Mouse (Mus musculus): ENCODE data around the gene Prmt8.

The Prmt8 gene

GRCm38 (mm10) chr6:127769275-127770156 lies at the start of gene Prmt8:
Prmt8 (minus strand) TSS chr6:127769472.
- in situ Hi-C loops (cut with MboI, MseI) = no loop called here

- in situ Hi-C loops (cut with MboI, MseI) = no loop called here
Measured at GRCm38 (mm10) chr6:127803046-127803729, 33.9 kb upstream of the Prmt8 start.

GRCm38 (mm10) chr6:127802211-127802610 lies 32.9 kb upstream of the Prmt8 start:
- in situ Hi-C loops (cut with MboI, MseI) = no loop called here

DNA sequence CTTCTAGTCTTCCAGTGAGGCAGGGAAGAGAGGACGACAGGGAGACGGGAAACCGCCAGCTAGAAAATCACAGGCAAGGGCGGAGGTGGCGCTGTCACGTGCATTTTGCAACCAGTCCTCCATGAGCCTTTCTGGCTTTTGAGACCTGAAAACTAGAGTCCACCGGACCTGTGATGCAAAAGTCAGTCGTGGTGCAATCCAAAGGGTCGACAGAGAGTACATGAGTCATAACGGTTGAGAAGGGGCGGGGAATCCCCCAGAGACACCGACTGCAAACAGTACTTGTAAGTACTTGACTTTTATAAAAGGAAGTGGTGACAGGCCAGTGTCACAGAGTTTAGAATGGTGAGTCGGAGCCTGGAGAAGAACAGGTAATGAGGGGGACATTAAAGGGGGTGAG lies 20.8 kb upstream of the Prmt8 start:
- in situ Hi-C loops (cut with MboI, MseI) = no loop called here

GRCm38 (mm10) chr6:127770806-127771205 lies 1.5 kb upstream of the Prmt8 start:
- in situ Hi-C loops (cut with MboI, MseI) = no loop called here

GRCm38 (mm10) chr6:127768621-127769274 lies 524 bp downstream of the Prmt8 start:
- in situ Hi-C loops (cut with MboI, MseI) = no loop called here

DNA sequence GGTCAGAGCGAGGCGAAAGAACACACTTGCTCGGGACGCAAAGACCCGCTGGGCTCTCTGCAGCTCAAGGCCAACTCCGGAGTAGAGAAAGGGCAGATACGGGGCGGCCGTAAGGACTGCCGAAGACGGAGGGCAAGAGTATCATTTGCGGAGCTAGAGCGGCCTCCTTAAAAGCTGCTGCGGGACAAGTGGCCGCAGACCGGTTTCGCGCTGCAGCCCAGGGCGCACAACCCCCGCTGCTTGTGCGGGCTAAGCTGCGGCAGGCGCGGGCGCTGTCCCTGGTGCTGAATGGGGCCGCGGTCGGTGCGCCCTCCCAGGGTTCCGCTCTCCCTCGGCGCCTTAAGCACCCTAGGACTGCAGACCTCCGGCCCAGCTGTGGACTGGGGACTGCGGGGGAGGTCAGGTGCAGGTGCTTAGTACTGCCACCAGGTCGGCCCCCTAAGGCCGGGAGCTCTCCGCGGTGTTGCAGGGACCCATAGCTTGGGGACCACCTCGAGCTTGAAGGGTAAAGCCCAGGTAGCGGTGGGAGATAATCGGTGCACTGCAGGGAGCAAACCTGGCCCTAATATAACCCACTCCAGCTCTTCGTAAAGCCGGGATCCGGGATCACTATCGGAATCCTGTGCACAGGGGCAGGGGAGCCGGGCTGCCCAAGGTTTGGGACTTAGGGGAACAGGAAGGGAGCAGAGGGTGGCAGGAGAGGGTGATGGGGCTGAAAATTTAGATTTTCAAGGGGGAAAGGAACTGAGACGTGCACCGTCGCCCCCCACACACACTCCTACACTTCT lies 1.4 kb downstream of the Prmt8 start:
- in situ Hi-C loops (cut with MboI, MseI) = no loop called here

DNA sequence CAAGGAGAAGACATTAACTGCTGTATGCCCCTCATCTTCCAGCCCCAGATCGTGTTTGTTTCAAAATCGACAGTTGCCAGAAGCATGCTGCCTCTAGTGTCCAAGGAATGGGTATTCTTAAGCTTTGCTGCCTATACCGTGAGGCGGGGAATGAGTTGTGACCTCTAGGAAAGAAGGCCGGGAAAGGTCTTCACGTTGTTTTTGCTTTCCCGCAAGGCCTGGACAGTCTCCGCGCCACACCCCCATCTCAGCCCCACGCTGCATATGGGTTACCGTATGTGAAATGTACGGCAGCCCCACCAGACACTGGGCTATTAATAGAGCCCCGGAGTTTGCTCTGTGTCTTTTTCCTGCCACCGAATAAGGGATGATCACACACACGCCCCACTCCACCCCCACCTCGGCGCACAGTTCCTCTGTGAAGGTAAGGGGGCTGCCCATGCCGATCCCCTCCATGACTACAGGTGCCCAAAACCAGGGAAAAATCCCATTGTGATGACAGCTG lies 2.0 kb downstream of the Prmt8 start:
- in situ Hi-C loops (cut with MboI, MseI) = no loop called here

DNA sequence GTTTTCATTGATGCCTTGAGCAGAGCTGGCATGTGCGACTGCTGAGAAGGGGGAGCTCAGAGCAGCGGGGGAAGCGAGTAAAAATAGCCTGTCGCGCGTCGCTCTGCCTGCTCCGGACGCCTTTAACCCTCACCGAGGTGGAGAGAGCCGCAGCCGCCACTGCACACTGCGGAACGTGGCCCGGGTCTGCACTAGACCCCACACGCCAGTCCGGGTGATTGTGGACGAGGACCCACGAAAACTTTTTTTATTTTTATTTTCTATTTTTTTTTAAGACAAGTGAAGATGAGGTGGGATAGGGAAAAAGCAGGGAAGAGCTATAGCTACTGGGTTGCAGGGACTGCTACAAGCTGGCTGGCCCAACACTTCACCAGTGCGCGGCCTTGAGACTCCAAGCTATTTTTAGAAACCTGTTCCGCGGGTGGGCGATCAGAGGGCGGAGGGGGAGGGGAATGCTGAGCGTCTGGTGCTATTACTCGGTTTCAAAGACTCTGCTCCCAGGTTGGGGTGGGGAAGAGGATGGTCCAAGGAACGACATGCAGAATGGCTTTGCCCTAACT lies 2.6 kb downstream of the Prmt8 start:
- in situ Hi-C loops (cut with MboI, MseI) = no loop called here

DNA sequence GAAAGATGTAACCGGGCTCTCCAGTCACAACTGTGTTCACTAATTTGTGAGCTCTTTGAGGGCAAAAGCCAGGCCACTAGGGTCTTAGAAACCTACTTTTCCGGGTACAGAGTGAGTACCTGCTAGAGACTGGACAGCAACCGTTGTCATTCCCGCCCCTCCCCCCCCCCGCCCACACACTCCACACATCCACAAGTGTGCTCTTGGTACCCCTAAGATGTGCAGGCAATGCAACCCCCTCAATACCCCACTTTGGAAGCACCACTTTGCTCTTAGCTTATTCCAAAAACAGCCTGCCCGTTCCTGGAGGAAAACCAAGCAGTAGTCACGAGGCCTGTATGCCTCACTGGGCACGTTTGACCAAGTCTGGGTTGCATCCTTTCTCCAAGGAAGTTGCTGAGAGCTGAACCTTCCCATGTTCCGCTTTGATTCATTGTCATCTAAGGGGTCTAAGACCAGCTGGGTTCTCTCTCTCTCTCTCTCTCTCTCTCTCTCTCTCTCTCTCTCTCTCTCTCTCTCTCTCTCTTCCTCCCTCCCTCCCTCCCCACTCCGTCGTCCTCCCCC lies 3.1 kb downstream of the Prmt8 start:
- in situ Hi-C loops (cut with MboI, MseI) = no loop called here

GRCm38 (mm10) chr6:127765573-127765972 lies 3.7 kb downstream of the Prmt8 start:
- in situ Hi-C loops (cut with MboI, MseI) = no loop called here

DNA sequence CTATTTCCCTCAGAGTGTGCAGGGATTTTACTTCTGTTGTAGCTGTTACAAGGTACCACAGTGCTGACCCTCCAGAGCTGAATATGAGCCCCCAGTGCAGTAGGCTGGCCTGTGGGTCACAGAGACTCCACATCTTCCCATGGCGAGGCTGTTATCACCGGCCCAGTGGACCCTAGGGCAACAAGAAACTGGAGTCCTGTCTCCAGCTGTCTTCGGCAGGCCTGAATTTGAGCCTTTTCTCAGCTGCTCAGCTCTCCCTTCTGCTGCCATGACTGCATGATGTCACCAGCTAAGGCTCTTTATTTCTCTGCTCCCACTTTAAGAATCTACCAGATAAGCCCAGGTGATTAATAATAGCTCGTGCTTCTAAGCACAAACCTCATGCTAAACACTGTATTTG lies 11.0 kb downstream of the Prmt8 start:
- in situ Hi-C loops (cut with MboI, MseI) = no loop called here

- in situ Hi-C loops (cut with MboI, MseI) = no loop called here
Measured at GRCm38 (mm10) chr6:127757667-127758167, 11.6 kb downstream of the Prmt8 start.

GRCm38 (mm10) chr6:127756856-127757255 lies 12.4 kb downstream of the Prmt8 start:
- in situ Hi-C loops (cut with MboI, MseI) = no loop called here

- in situ Hi-C loops (cut with MboI, MseI) = no loop called here
Measured at GRCm38 (mm10) chr6:127753228-127753627, 16.0 kb downstream of the Prmt8 start.

DNA sequence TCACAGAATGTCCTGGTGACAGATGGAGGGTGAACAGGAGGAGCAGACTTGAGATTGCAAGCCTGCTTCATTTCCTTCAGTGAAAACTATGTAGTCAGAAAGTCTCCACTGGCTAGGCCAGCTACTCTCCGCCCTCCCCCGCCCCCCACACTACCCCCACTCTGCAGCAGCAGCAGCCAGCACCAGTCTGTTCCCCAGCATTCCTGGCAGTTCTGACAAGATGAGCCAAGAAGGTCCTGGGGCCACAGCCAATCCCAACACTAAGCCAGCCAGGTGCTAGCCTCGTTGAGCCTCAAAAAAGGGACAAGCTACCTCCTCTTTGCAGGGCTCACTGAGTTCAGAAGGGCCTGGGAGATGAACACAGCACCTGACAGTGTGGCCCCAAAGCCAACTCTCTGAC lies 16.6 kb downstream of the Prmt8 start:
- in situ Hi-C loops (cut with MboI, MseI) = no loop called here

DNA sequence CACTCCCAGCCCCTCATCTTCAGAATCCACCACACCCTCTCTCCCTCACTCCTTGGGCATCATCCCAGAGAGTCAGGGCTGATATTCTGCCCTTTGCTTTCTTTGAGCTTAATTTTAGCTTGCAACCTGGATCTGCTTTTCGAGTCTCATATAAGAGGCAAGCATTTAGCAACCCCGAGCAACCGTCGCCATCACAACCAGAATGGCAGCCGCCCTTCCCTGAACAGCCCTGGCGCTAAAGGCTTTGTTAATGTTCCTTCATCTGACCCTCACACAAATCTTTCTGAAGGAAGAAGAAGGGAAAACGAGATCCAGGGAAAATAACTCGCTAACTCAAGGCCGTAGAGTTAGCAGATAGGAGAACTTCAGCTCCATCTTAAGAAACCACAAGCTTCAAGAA lies 17.8 kb downstream of the Prmt8 start:
- in situ Hi-C loops (cut with MboI, MseI) = no loop called here

GRCm38 (mm10) chr6:127748793-127749192 lies 20.5 kb downstream of the Prmt8 start:
- in situ Hi-C loops (cut with MboI, MseI) = no loop called here

DNA sequence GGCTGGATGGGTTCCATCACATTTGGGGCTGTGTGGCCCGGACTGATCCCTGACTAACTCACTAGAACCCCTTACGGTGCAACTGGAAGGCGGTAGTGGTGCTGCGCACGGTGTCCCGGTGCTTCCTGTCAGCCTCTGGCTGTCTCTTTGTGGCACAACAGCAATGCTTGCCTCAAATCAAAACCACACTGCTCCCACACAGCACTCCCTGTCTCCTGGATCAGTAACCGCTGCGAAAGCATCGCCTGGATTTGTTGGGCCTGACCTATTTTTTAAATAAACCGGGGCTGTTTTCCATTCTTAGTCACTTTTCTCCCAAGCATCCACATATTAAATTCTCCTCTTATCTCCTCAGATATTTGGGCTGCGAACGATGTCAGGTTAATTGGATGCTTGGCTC lies 27.0 kb downstream of the Prmt8 start:
- in situ Hi-C loops (cut with MboI, MseI) = no loop called here

- in situ Hi-C loops (cut with MboI, MseI) = no loop called here
Measured at GRCm38 (mm10) chr6:127741162-127741561, 28.1 kb downstream of the Prmt8 start.

DNA sequence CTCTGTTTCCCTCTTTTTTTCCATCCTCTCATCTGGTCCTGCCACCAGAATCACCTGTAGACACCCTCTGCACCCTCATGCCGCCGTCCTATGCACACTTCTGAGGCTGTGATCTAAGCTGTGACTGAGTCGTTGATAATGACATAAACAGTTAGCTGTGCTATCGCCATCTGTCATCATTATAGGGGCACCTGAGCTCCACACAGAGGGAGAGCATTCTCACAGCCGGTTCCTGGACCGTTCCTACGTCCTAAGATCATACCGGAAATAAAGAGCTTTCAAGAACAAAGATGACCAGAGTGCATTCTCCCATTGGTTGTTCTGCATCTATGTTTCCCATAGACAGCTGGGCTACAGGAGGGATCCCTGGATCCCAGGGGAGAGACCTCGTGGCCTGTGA lies 28.6 kb downstream of the Prmt8 start:
- in situ Hi-C loops (cut with MboI, MseI) = no loop called here
